Mouse (Mus musculus) brain, embryonic 14.5 days (tissue): ENCODE data around the gene Slit3.

Experiments
- CTCF ChIP-seq: fragments of 200-500 bp; IDR thresholded peaks from 2 replicates; pipeline ENCODE4 v1.5.1; 2012; ENCODE audit warnings: inconsistent platforms, mild to moderate bottlenecking, moderate library complexity, borderline replicate concordance; ENCODE audit not compliant: insufficient read depth, insufficient read length; ENCODE audit errors: extremely low read depth
- POLR2A ChIP-seq: fragments of 200-500 bp; IDR thresholded peaks from 2 replicates; pipeline ENCODE4 v1.6.1; 2012; ENCODE audit warnings: mild to moderate bottlenecking, inconsistent platforms, borderline replicate concordance; ENCODE audit not compliant: poor library complexity, insufficient read depth, insufficient read length, severe bottlenecking; ENCODE audit errors: extremely low read depth

DNA sequence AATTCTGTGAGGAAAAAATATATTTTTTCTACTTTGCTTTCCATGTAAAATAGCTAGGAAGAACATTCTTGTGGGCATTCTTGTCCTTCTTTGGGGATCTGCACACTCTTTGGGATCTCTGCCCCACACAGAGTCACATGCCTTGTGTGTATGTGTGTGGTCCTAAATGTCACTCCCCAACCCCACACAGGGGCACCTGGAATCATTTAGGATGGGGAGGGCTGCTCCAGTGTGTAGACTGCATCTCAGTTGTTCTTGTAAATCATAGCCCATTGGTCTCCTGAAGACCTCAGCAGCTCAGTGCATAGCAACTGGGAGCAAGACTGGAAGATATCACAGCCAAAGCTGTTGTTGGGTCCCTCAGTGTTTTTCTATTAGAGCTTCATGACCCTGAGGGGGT lies 534.8 kb downstream of the Slit3 start:
- no peak for TF ChIP-seq POLR2A
- TF ChIP-seq CTCF = no peak
